ENCODE assay signal across 8 mouse cellular contexts in the genomic region with DNA sequence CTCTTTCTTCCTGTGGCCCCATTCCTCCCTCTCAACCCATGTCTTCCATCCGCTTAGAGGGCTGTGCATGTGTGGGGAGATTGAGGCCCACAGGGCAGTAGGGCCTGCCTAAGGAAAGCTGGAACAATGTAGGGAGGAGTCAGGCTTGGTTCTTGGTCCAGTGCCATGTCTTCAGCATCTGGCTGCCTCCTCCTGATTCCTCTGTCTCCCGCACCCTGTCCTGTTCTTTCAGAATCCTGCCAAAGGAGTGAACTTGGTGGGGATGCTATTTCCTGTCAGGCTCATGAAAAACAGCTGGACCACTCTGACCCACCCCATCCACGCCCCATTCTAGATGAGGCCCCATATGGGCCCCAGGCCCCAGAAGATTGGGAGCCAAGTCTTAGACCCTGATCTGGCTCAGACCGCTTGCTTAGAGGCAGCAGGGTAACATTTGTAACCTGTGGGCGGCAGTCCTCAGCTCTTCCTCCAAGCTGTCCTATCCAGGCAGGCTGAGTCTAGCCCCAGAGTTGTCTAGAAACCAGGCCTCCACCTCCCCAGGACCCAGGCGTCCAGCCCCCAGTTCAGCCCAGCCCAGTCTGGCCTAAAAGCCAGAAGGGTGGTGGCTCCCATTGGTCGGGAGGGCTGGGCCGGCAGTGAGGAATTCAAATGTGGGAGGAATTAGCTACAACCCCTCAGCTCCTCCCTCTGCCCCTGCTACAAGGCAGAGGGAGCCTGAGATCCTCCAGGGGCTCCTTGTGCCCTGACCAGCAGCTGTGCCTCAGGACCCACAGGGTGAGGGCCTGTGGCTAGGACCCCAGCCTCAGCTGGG. TPM values are rescaled to one million over a fixed set of nuclear protein-coding genes. Genes with fewer than 3 reads are reported as not detected.
DNase-seq lines count a peak whose midpoint lies in the region; ATAC-seq and TF ChIP-seq lines count a peak whose summit lies in the region.

No protein-coding gene starts in this region.

- H3K36me3 ChIP-seq in heart, adult 2 months (ENCODE audit: control insufficient read depth, insufficient read depth, low read length) = no peaks in the 10 kb centered on the region
- H3K36me3 ChIP-seq in kidney, embryonic 15.5 days = peaks cover 45% of the 10 kb centered on the region

- WGBS in heart, adult 2 months = 36% methylated on average over 8 of the region's 8 CpGs
- 26% methylated on average over 8 of the region's 8 CpGs for WGBS in kidney, embryonic 15.5 days

- ATAC-seq in kidney, embryonic 15.5 days (replicated peaks; ENCODE audit: low FRiP score) = peak; percentile 90

- TF ChIP-seq EP300 in heart, adult 2 months (IDR thresholded peaks at IDR 0.05; ENCODE audit: insufficient read depth, low read depth, low read length) = peak; percentile 42; the same call in 1 of the 2 replicates

- intact Hi-C loops in heart, adult 2 months (cut with DNase I) = no loop called here

- H3K79me2 ChIP-seq in heart, adult 2 months (replicated peaks; ENCODE audit: control insufficient read depth, insufficient read depth, low read length) = no peaks in the 10 kb centered on the region

- peak overlapping the region; percentile 58 for H3K9ac ChIP-seq in heart, adult 2 months (ENCODE audit: low read depth, low read length)
- H3K9ac ChIP-seq in kidney, embryonic 15.5 days = peak overlapping the region; percentile 43

- no peaks in the 10 kb centered on the region for H3K27me3 ChIP-seq in heart, adult 2 months (ENCODE audit: control insufficient read depth, insufficient read depth, low read length)
- no peaks in the 10 kb centered on the region for H3K27me3 ChIP-seq in kidney, embryonic 15.5 days

- peak overlapping the region; percentile 40 for H3K4me3 ChIP-seq in heart, adult 2 months
- peak overlapping the region; percentile 48 for H3K4me3 ChIP-seq in kidney, embryonic 15.5 days (replicated peaks)

- no peak for TF ChIP-seq CTCF in heart, adult 2 months (IDR thresholded peaks at IDR 0.05)

- H3K4me2 ChIP-seq in kidney, embryonic 15.5 days = peak overlapping the region; percentile 57

- H3K9me3 ChIP-seq in kidney, embryonic 15.5 days (replicated peaks) = no peaks in the 10 kb centered on the region

- DNase-seq in retina, embryonic 14.5 days (ENCODE audit: low spot score) = peak; percentile 33
- no peak for DNase-seq in retina, postnatal 1 day
- peak; percentile 81 to 87 for DNase-seq in heart, adult 2 months
- DNase-seq in lung, postnatal 14 days = peak; percentile 74
- no peak for DNase-seq in thymus, postnatal 4 days
- no peak for DNase-seq in frontal cortex, adult 2 months (ENCODE audit: extremely low spot score in 1 of 2, low spot score in 1 of 2)
- no peak for DNase-seq in layer of hippocampus, postnatal 10 days (ENCODE audit: low spot score in 2 of 2)

- peaks cover 16% of the 10 kb centered on the region for H3K4me1 ChIP-seq in heart, adult 2 months (ENCODE audit: control insufficient read depth, insufficient read depth, low read length)
- H3K4me1 ChIP-seq in kidney, embryonic 15.5 days = peaks cover 53% of the 10 kb centered on the region

- peak overlapping the region; percentile 81 for H3K27ac ChIP-seq in heart, adult 2 months
- H3K27ac ChIP-seq in kidney, embryonic 15.5 days = peak overlapping the region; percentile 97

- TF ChIP-seq POLR2A in heart, adult 2 months (IDR thresholded peaks at IDR 0.05; ENCODE audit: insufficient read depth, low read depth, low read length) = peak; percentile 77

RNA-seq across cellular contexts. Expression of a gene that starts 16.8 kb away (rescaled TPM):
- not detected for total RNA-seq in heart, adult 2 months (2021)
- not detected in 2 replicates for polyA plus RNA-seq in heart, adult 2 months (2012; rRNA removed)
- polyA plus RNA-seq in kidney, embryonic 15.5 days (2015; fragmentation: Nextera tagmentation; extraction: Ambion mirVana) = 0.14 and 0.21 TPM in 2 replicates
- polyA plus RNA-seq in frontal cortex, adult 2 months (2012; rRNA removed) = 1.5 and 2.3 TPM in 2 replicates
- 1 to 10 TPM in 1 of 2 experiments, not detected in 1; 1.7 TPM for total RNA-seq in layer of hippocampus, postnatal 10 days (2021)

RNA-seq across cellular contexts. Expression of a gene that starts 27.6 kb away (rescaled TPM):
- total RNA-seq in heart, adult 2 months (2021) = 10 to 100 TPM; 56.0 to 57.1 TPM
- polyA plus RNA-seq in heart, adult 2 months (2012; rRNA removed) = 41.6 and 57.0 TPM in 2 replicates
- 37.3 and 39.5 TPM in 2 replicates for polyA plus RNA-seq in kidney, embryonic 15.5 days (2015; fragmentation: Nextera tagmentation; extraction: Ambion mirVana)
- polyA plus RNA-seq in frontal cortex, adult 2 months (2012; rRNA removed) = 186 and 189 TPM in 2 replicates
- 100 to 1,000 TPM; 197 to 215 TPM for total RNA-seq in layer of hippocampus, postnatal 10 days (2021)

RNA-seq across cellular contexts. Expression of a gene that starts 46.0 kb away (rescaled TPM):
- 10 to 100 TPM; 30.1 to 32.6 TPM for total RNA-seq in heart, adult 2 months (2021)
- 55.9 and 68.5 TPM in 2 replicates for polyA plus RNA-seq in heart, adult 2 months (2012; rRNA removed)
- 78.9 and 97.1 TPM in 2 replicates for polyA plus RNA-seq in kidney, embryonic 15.5 days (2015; fragmentation: Nextera tagmentation; extraction: Ambion mirVana)
- 19.5 and 20.2 TPM in 2 replicates for polyA plus RNA-seq in frontal cortex, adult 2 months (2012; rRNA removed)
- total RNA-seq in layer of hippocampus, postnatal 10 days (2021) = 10 to 100 TPM; 19.1 to 24.0 TPM

Comparison
In these comparisons a context has a peak if more than half of its experiments do, and no peak if none do; other contexts are left out.
1. DNase-seq: peak in retina, embryonic 14.5 days (single experiment), heart, adult 2 months (2 of 2) and lung, postnatal 14 days (single experiment); none in retina, postnatal 1 day (single experiment), thymus, postnatal 4 days (single experiment), frontal cortex, adult 2 months (0 of 2) and layer of hippocampus, postnatal 10 days (0 of 2).